Mouse (Mus musculus): ENCODE measurements around the gene Arih1.
A peak's percentile ranks its signal among the peaks of the same experiment; 100 is the strongest.

DNA sequence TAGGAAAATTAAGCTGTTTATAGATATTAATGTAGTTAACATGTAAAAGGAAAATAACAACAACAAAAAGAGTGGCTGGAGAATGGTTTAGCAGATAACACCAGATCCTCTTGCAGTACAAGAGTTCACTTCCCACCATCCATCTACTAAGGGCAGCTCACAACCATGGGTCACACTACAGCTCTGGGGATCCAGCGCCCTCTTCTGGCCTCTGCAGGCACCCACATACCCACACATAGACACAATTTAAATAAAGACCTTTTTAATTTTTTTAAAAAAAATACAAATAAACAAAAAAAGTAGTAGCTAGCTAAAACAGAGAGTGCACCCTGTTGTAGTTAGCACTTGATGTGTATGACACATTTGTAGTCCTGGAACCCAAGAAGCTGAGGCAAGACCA, 4.0 kb downstream of the Arih1 start:
- TF ChIP-seq POLR2A (IDR thresholded peaks at IDR 0.05; ENCODE audit: control insufficient read depth, extremely low read depth, insufficient read depth, low read length, poor library complexity) (no peak), CTCF (IDR thresholded peaks at IDR 0.05; ENCODE audit: borderline replicate concordance, control insufficient read depth, extremely low read depth, insufficient read depth, low read length, poor library complexity) (peak; percentile 49; the same call in 1 of the 2 replicates)
